Mouse (Mus musculus): Measurements from ENCODE around the gene Lhx1.

The Lhx1 gene

GRCm38 (mm10) chr11:84525421-84526274 lies at the start of gene Lhx1:
Gene Lhx1 (minus strand): TSS chr11:84525535.
- in situ Hi-C loops (cut with MboI, MseI), result loop anchor here (5.0 to 10.0 kb wide), 2 partner anchors 401 to 1312 kb away; partner anchors contain the start of genes Acaca (in 1 of the 2) and Tada2a (in 1 of the 2)

- in situ Hi-C loops (cut with MboI, MseI), result no loop called here
Observed at GRCm38 (mm10) chr11:84574834-84575233, 49.5 kb upstream of the Lhx1 start.

- in situ Hi-C loops (cut with MboI, MseI), result no loop called here
Observed at GRCm38 (mm10) chr11:84573637-84574036, 48.3 kb upstream of the Lhx1 start.

GRCm38 (mm10) chr11:84570812-84571211 lies 45.5 kb upstream of the Lhx1 start:
- in situ Hi-C loops (cut with MboI, MseI), result no loop called here

GRCm38 (mm10) chr11:84570392-84570791 lies 45.1 kb upstream of the Lhx1 start:
- in situ Hi-C loops (cut with MboI, MseI), result no loop called here

GRCm38 (mm10) chr11:84569052-84569751 lies 43.9 kb upstream of the Lhx1 start:
- in situ Hi-C loops (cut with MboI, MseI), result no loop called here

GRCm38 (mm10) chr11:84568482-84568881 lies 43.1 kb upstream of the Lhx1 start:
- in situ Hi-C loops (cut with MboI, MseI), result no loop called here

GRCm38 (mm10) chr11:84566691-84567090 lies 41.4 kb upstream of the Lhx1 start:
- in situ Hi-C loops (cut with MboI, MseI), result no loop called here

GRCm38 (mm10) chr11:84565224-84565623 lies 39.9 kb upstream of the Lhx1 start:
- in situ Hi-C loops (cut with MboI, MseI), result no loop called here

- in situ Hi-C loops (cut with MboI, MseI), result no loop called here
Observed at GRCm38 (mm10) chr11:84563360-84563759, 38.0 kb upstream of the Lhx1 start.

- in situ Hi-C loops (cut with MboI, MseI), result no loop called here
Observed at GRCm38 (mm10) chr11:84562758-84563347, 37.5 kb upstream of the Lhx1 start.

- in situ Hi-C loops (cut with MboI, MseI), result no loop called here
Observed at GRCm38 (mm10) chr11:84561546-84561945, 36.2 kb upstream of the Lhx1 start.

- in situ Hi-C loops (cut with MboI, MseI), result no loop called here
Observed at GRCm38 (mm10) chr11:84553821-84554450, 28.6 kb upstream of the Lhx1 start.

- in situ Hi-C loops (cut with MboI, MseI), result no loop called here
Observed at GRCm38 (mm10) chr11:84551296-84551695, 26.0 kb upstream of the Lhx1 start.

- in situ Hi-C loops (cut with MboI, MseI), result no loop called here
Observed at GRCm38 (mm10) chr11:84549258-84549791, 24.0 kb upstream of the Lhx1 start.

- in situ Hi-C loops (cut with MboI, MseI), result no loop called here
Observed at GRCm38 (mm10) chr11:84548293-84548692, 23.0 kb upstream of the Lhx1 start.

GRCm38 (mm10) chr11:84539981-84540380 lies 14.6 kb upstream of the Lhx1 start:
- in situ Hi-C loops (cut with MboI, MseI), result no loop called here

GRCm38 (mm10) chr11:84529797-84530703 lies 4.7 kb upstream of the Lhx1 start:
- in situ Hi-C loops (cut with MboI, MseI), result loop anchor here (5.0 to 10.0 kb wide), 2 partner anchors 405 to 1307 kb away; partner anchors contain the start of genes Acaca (in 1 of the 2) and Tada2a (in 1 of the 2)

- in situ Hi-C loops (cut with MboI, MseI), result loop anchor here (5.0 to 10.0 kb wide), 2 partner anchors 404 to 1308 kb away; partner anchors contain the start of genes Acaca (in 1 of the 2) and Tada2a (in 1 of the 2)
Observed at GRCm38 (mm10) chr11:84529143-84529755, 3.9 kb upstream of the Lhx1 start.

All from T-helper 17 cell (primary cell).